Mouse (Mus musculus): Measurements from ENCODE around the gene Mxd4. TPM values are rescaled to one million over a fixed set of nuclear protein-coding genes. Genes with fewer than 3 reads are reported as not detected.

Mxd4 gene
- total RNA-seq, 2 experiments from 2014 or later, result 68.7 to 77.8 TPM

DNA sequence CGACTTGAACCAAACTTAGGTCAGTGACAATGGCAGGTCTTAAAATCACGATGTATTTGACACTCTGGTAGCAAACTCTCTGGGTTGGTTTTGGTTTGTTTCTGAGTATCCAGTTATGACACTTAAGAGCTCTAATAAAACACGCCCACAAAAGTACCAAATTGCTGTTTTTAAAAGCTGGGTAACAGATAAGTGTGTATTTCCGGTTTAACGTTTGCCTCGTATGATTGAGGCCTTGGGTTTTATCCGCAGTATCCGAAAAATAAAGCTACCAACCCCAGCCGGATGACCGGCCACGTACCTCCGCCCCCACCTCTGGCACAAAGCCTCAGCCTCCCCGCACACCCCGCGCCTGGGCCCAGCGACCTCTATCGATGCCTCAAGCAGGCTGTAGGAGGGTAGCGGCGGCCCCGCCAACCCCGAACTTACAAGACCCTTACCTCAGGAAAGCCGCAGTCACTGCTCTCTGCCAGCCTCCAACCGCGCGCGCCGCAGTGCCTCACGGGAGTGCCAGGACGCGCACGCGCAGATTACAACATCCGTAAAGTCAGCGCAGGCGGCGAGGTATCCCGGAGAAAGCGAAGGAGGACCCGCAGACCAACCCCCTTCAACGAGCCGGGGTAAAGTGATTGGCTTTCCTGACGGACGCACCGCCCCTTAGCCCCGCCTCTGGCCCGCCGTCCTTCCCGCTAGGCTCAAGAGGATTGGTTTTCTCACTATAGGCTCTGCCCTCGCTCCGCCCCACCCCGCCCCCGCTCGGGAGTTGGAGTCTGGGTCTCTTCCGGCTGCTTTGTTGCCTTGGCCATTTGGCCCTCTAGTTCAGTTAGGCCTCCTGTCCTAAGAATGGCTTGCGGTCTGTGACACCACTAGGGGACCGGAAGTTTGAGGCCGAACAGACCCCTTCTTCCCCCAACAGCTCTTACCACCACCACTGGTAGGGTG is 18.3 kb downstream of the Mxd4 start, which contains the start of the genes Poln and Haus3:
TSS of gene Poln (minus strand) at position 499 of the 942 bp plus-strand sequence.
TSS of gene Haus3 (minus strand) at position 578 of the 942 bp plus-strand sequence.
- DNase-seq, result peak; percentile 97 to 99

GRCm38 (mm10) chr5:34167857-34168256 is 19.7 kb downstream of the Mxd4 start:
- DNase-seq, result no peak

DNA sequence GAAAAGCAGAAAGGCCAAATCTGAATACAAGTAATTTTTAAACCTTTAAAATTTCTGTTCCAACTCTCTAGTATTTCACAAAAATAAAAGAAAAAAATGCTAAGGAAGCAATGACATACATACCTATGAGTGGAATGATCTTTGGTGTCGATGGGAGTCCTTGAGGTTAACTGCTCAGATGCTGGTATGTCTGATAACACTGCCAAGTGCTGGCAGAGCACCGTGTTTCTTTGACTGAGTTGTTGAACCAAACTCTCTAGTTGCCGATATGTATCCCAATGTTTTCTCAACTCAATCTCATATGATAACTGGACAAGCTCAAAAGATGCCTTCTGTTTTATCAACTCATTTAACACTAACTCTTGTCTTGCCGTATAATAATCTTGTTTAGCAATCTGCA is 21.7 kb downstream of the Mxd4 start:
- DNase-seq, result no peak

- no peak for DNase-seq
Observed at GRCm38 (mm10) chr5:34148476-34148875, 39.0 kb downstream of the Mxd4 start.

GRCm38 (mm10) chr5:34147554-34147953 is 40.0 kb downstream of the Mxd4 start:
- DNase-seq, result no peak

DNA sequence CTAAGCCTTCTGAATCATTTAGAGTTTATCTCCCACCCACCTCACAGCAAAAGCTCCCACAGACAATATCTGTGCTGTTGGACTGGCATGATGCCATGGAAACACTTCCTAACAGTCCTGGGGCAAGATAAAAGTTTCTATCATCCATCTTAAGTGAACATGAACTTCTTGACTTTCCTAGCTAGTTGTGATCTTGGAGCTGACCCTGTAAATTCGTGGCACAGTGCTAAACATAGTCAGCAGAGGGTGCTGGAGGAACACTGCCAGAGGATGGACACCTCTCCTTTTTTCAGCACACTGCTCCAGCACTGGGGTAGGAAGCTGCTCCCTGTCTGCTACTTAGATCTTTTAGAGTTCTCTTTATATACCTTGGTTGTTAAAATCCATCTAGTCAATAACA is 47.8 kb downstream of the Mxd4 start:
- DNase-seq, result peak; percentile 40 to 58

DNA sequence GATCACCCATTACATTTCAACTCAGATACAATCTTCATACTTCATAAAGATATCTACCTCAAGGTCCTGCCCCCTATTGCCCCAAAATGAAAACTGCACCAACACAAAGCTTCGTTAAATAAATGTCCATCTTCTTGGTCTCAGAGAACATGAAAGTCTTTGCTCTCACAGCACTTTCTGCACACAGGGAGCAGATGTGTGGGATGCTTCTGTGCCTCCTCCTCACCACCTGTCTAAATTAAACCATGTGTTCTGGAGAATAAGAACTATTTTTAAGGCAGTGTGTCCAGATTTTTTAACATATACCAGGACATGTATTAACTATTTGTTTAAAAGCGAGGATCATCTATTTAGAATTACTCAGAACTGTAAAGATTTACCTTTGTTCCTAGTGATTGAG is 54.8 kb downstream of the Mxd4 start:
- DNase-seq, result no peak

DNA sequence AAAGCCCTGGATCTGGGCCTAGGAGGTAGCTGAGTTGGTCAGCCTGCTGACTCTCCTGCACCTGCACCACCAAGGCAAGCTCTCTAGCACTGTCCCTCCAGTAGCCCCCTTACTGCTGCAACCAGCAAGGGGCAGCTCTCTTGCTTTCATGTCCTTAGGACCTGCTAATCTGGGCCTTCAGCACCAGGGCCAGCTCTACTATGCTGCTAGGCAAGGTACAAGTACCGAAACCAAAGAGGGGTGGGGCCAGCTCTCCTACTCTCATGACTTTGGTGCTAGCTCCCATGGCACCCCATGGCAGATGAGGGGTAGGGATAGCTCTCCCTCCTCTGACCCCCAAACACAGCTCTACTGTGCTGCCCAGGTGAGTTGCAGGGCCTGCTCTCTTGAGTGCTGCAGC is 63.4 kb downstream of the Mxd4 start:
- DNase-seq, result no peak

Other genes starting within 250 kb of the Mxd4 start
- gene Gm1673, start 204.3 kb downstream of the Mxd4 start, total RNA-seq (2021), result 1 to 10 TPM; 3.3 to 4.0 TPM
- 1 to 10 TPM; 1.5 to 3.7 TPM for gene Nat8l, start 191.7 kb downstream of the Mxd4 start, total RNA-seq (2021)
- 10 to 100 TPM; 10.9 to 13.0 TPM for gene Poln, start 18.3 kb downstream of the Mxd4 start, total RNA-seq (2021)
- gene Haus3, start 18.2 kb downstream of the Mxd4 start, total RNA-seq (2021), result 1 to 10 TPM; 5.3 TPM
- under 1 TPM; 0.42 to 0.59 TPM for gene Zfyve28, start 100.7 kb upstream of the Mxd4 start, total RNA-seq (2021)
- gene Cfap99, start 100.9 kb upstream of the Mxd4 start, total RNA-seq (2021), result not detected
- 10 to 100 TPM; 29.1 to 32.2 TPM for gene Rnf4, start 148.6 kb upstream of the Mxd4 start, total RNA-seq (2021)
- gene Fam193a, start 182.2 kb upstream of the Mxd4 start, total RNA-seq (2021), result 10 to 100 TPM; 21.2 to 29.8 TPM